Mouse (Mus musculus): Measurements from ENCODE around the gene Wap.

Gene Wap

GRCm38 (mm10) chr11:6598191-6598889, 40.1 kb downstream of the Wap start:
- DNase-seq (ENCODE audit: low read depth in 1 of 2, low spot score in 2 of 2) = no peak

DNA sequence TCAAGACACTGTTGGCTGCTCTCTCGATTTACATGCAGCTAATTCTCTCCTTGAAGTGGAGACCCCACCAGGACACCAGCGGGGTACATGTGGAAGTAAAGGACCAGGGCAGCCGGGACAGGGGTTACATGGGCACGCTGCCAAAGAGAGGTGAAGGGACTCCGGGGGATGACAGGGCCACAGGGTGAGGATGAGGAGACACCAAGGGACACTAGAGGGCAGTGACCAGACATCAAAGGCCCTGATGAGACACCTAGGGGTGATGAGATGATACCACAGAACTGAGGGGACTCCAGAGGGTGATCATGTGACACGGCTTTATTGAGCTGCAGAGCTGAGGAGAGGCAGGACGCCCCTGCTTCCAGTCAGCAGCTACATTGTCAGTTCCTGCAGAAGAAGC, 40.9 kb downstream of the Wap start:
- DNase-seq (ENCODE audit: low read depth in 1 of 2, low spot score in 2 of 2) = no peak

DNA sequence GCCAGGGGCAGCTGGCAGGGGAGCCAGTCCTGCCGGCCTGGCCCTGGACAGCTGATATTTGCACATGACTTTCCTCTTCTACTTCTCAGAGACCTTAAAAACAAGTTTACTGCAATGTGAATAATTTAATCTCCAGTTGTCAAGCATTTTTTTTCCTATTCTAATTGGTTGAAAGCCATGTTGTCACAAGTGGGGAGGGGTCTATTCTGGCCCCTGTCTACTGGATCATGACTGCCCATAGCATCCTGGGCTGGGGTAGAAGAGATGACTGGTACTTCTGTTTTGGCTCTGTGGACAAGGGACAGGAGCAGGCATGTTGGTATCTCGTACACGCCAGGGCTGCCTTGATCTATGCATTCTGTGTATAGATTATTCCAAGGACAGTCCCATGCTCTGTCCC, 41.8 kb downstream of the Wap start:
- no peak for DNase-seq (ENCODE audit: low read depth in 1 of 2, low spot score in 2 of 2)

DNA sequence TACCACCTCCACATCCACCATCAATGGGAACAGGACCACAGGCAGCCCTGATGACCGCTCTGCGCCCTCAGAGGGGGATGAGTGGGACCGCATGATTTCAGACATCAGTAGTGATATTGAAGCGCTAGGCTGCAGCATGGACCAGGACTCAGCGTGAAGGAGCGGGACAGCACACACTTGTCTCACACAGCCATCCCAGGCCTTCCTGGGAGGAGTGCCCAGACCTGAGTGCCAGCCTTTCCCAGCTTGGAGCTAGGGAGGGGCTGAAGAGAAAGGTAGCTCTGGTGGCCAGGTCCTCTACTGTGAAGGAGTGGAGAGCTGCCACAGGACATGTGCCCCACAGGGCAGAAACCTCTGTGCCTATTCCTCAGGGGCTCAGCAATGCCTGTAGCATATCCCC, 42.2 kb downstream of the Wap start:
- no peak for DNase-seq (ENCODE audit: low read depth in 1 of 2, low spot score in 2 of 2)

GRCm38 (mm10) chr11:6595339-6595738, 43.1 kb downstream of the Wap start:
- no peak for DNase-seq (ENCODE audit: low read depth in 1 of 2, low spot score in 2 of 2)

DNA sequence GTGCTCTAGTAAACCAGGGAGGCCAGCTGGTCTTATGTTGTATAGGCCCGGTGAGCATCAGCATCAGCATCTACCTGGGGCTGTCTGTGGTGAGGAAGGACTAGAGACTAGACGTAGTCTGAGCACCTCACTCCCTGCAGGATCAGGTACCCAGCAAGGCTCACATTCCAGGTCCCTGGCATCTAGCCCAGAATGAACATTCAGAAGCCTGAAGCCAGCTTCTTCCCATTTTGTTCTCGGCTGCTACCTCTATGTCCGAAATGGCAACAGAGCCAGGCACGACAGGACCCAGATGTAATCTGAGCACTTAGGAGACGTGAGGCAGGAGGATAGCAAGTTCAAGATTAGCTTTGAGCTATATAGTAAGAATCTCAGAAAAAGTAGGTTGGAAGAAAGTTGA, 43.6 kb downstream of the Wap start:
- DNase-seq (ENCODE audit: low read depth in 1 of 2, low spot score in 2 of 2) = no peak

GRCm38 (mm10) chr11:6593406-6593805, 45.0 kb downstream of the Wap start:
- DNase-seq (ENCODE audit: low read depth in 1 of 2, low spot score in 2 of 2) = no peak

GRCm38 (mm10) chr11:6590933-6591675, 47.3 kb downstream of the Wap start:
- no peak for DNase-seq (ENCODE audit: low read depth in 1 of 2, low spot score in 2 of 2)

- DNase-seq (ENCODE audit: low read depth in 1 of 2, low spot score in 2 of 2) = no peak
Measured at GRCm38 (mm10) chr11:6589838-6590237, 48.6 kb downstream of the Wap start.

GRCm38 (mm10) chr11:6588295-6588694, 50.1 kb downstream of the Wap start:
- no peak for DNase-seq (ENCODE audit: low read depth in 1 of 2, low spot score in 2 of 2)

DNA sequence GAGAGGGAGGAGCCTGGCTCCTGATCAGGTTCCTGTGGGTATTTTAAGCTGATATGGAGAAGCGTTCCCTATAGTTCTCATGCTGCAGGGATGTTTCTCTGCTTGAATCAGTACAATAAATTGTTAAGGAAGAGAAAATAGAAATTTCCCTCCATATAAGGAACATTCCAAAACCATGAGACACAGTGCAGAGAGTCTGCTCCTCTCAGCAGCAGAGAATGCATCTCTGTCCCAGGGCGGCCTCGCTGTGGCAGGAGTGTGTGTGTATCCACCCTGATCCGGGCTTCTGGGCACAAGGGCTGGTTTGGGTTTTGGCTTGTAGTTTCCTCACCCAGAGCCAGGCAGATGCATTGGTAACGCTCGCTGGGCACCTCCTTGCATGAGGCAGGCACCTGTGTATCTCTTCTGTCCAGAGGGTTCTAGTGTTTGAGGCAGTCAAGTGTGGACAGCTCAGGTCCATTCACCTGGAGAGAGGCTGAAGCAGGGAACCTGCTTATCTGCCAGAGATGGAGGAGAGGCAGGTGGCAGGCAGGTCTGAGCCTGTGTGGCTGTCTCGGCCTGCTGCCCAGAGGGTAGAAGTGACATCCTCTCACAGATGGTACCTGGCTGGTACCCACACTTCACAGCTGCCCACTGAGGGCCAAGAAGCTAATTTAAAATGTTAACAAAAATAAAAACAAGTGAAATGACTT, 51.0 kb downstream of the Wap start:
- no peak for DNase-seq (ENCODE audit: low read depth in 1 of 2, low spot score in 2 of 2)

DNA sequence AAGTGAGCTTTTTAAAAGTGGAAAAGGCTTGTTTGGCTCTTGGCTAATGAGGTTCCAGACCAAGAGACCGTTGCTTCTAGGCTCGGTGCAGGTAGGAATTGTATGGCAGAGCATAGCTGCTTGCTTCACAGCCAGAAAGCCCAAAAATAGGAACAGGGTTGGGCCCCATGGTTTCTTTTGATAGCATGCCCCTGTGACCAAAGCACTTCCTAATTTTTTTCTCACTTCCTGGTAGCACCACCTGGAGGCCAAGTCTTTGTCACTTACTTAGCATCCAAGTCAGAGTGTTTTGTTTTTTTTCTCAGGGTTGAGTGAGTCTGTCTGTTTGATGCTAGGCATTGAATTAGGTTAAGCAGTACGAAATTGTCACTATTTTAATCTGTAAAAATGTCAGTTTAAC, 51.8 kb downstream of the Wap start:
- DNase-seq (ENCODE audit: low read depth in 1 of 2, low spot score in 2 of 2) = peak in 1 of 2 experiments; percentile 45

- no peak for DNase-seq (ENCODE audit: low read depth in 1 of 2, low spot score in 2 of 2)
Measured at GRCm38 (mm10) chr11:6585748-6586147, 52.7 kb downstream of the Wap start.
